Mouse (Mus musculus): Measurements from ENCODE around the gene Gadd45a.
A peak's percentile ranks its signal among the peaks of the same experiment; 100 is the strongest.

Gene Gadd45a

DNA sequence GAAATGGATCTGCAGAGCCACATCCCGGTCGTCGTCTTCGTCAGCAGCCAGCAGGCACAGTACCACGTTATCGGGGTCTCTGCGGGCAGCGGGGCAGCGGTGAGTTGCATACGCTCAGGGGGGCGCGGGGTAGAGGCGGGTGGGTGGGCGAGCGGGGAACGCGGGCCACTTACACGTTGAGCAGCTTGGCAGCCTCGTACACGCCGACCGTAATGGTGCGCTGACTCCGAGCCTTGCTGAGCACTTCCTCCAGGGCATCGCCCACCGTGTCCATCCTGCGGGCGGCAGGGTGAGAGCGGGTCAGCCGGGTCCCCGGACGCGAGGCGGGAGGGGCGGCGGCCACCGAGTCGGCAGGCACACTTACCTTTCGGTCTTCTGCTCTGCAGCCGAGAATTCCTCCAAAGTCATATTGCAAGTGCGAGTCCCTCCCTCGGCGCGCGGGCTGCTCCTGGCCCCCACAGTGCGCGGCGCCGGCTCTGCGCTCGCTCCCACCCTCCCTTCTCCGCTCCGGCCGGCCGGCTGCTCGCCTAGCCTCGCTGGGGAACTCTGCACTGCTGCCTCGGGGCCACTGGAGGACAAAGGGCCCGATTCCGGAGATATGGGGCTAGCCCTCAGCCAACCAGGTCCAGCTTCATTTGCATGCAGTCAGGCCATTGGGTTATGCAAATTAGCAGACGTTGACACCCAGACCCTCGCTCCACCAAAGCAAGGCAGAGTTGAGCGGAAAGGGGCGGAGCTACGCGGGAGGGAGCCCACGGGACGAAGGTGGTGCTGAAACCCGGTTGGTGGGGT, at the start of gene Gadd45a:
Gene Gadd45a, minus strand, starts transcription at position 621 of the 792 bp plus-strand sequence.
- peak; percentile 96 for DNase-seq

DNA sequence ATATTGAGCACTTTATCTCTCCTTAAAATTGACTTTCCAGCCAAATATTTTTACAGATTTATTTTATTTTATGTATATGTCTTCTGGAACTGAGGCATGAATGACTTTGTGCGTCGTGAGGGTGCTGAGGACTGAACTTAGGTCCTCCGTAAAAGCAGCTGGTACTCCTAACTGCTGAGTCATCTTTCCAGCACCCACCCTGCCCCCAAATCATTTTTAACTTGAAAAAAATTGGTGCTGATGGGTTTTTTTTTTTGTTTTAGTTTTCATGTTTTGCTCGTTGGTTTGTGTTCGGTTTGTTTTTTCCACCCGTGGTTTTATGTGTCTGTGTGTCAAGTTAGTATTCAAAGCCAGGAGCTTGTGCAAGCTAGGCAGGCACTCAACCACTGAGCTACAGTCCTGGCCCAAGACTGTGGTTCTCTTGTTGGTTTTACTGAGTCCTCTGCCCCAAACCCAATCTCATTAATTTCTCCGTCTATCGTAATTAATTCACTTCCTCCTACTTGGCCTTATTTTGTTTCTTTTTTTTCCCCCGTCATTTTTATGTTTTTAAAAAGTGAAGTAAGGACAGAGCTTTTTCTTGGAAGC, 48.7 kb upstream of the Gadd45a start:
- DNase-seq = no peak

DNA sequence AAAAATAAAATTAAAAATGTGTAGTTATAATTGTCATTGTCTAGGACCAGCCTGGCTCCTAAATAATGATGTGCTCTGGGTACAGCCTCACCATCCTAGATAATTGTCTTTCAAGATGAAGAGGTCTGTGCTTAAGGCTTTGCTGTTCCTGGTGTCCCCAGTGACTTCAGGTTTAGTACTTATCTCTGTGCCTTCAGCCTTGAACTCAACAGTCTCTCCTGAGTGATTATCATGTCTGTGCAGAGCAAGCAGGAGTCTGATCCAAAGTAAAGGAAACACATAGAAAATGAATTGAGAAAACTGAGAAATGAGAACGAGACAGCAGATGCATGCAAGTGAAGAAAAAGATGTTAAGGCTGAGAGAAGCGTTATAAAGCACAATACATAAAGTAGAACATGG, 47.2 kb upstream of the Gadd45a start:
- DNase-seq = no peak

DNA sequence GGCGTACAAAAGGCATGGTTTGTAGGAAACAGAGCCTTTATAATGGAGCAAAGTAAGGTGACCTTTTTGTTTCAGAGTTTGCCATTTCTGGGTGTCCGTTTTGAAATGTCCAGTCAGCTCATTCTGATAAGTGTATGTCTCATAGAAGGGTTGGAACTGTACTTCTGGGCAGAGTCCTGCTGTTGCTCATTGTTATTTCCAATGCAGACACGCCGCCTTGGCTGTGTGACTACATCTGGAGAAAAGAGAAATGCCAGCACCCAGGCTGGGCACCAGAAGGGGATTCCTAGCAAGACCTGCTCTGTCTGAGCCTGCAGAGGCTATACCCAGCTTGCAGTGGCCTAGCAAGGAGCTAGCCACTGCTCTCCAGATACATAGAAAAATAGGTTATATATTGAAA, 43.9 kb upstream of the Gadd45a start:
- DNase-seq = no peak

DNA sequence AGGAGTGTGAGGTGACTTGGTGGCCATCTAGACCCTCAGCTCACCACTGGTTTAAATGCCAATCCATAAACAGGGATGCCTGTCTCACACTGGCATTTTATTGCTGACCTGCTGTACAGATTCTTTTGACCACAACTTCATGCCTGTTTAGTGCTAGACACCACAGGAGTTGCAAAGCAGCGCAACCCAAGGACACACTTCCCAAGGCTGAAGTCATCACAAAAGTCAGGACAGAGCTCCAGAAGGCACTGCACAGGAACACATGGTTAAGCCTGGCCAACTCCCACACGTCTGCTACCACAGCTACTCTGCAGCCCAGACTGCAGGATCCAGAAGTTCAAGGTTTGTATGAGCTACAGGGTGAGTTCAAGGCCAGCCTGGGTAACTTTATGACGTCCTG, 40.8 kb upstream of the Gadd45a start:
- DNase-seq = no peak

DNA sequence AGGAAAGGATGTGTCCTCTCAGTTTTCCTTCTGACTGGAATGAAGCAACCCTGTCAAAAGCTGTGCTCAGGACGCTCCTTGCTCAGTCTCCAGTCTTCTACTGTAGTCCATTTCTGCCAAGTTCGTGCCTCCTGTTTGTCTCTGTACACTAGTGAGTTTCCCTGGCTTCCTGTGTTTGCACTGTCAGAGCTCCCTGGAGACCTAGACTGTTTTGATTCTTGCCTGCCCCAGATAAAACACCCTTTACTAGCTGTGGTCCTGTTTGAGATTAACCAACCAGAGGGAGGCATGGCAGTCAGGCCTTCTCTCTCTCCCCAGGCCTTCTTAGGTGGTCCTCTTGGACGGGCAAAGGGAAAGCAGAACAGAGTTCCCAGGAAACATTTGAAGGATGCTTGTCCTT, 40.2 kb upstream of the Gadd45a start:
- DNase-seq = no peak

DNA sequence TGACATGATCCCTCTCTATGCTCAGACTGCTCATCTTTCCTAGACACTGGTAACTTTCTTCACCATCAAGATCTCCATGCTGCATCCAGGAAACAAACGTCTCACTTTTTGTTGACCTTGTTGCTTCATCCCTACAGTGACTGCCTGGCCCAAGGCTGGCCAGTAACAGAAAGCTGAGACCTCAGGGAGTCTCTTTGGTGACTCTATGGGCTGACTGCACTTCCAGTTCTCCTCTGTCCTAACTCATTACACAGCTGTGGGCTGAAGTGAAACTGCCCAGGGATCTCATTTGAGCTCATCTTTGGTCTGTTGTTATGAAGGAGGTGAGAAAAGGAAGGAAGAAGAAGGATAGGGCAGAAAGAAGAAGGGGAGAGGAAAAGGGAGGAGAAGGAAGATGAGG, 39.1 kb upstream of the Gadd45a start:
- no peak for DNase-seq

DNA sequence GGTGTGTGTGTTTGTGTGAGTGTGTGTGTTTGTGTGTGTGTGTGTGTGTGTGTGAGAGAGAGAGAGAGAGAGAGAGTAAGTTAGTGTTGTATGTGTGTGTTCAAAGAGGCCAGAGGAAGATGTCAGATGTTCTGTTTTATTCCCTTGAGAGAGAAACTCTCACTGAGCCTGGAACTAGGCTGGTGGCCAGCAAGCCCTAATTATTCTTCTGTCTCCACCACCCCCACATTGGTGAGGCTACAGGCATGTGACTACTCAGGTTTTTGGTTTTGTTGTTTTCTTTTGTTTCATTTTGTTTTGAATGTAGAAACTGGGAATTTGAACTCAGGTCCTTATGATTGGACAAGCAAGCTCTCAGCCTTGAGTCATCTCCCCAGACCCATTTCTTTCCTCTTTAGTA, 37.6 kb upstream of the Gadd45a start:
- no peak for DNase-seq

DNA sequence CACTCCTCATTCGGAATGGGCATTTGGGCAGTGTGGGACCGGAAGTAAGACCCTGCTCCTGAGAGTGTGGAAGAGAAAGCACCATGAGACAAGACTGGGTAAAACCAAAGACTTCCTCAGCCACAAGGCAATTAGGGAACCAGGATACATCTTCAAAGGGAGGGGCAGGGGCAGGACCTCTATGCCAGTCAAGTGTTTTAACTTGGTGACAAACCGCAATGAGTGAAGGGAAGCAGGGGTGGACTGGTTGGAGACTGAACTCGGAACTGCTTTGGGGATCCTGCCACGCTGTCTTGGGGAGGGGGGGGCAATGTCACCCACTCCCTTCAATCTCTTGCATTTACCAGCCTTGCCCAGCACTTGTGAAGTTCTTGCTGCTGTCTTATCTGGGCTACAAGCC, 36.7 kb upstream of the Gadd45a start:
- DNase-seq = no peak

DNA sequence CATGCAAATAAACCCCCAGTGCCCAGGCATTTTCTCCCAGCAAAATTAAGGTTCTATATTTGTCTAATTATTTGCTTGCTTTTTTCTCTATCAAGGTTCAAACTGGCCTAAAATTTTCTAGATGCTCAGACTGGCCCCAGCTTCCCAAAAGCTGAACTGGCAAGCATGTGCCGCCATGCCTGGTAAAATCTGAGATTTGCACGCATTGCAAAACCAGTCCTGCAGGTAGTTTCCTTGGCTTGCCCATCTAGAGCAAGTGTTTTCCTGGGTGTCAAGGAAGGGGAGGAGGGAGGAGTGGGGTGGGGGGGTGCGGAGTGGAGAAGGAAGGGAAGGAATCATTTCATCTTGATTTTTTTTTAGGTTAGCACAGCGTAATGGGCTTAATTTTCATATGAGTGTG, 36.2 kb upstream of the Gadd45a start:
- no peak for DNase-seq

DNA sequence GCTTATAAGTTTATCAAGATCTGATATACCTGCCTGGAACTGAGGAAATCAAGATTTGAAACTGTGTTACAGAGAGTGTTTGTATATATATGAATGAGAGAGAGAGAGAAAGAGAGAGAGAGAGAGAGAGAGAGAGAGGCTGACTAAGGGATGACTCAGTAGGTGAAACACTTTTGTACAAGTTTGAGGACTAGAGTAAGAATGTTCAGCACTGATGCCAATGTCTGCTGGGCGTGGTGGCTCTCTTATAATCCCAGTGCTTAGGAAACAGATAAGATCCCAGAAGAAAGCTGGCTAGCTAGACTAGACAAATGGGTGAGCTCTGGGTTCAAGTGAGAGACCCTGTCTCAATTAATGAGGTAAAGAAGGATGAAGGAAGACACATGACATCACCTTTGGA, 34.4 kb upstream of the Gadd45a start:
- no peak for DNase-seq

DNA sequence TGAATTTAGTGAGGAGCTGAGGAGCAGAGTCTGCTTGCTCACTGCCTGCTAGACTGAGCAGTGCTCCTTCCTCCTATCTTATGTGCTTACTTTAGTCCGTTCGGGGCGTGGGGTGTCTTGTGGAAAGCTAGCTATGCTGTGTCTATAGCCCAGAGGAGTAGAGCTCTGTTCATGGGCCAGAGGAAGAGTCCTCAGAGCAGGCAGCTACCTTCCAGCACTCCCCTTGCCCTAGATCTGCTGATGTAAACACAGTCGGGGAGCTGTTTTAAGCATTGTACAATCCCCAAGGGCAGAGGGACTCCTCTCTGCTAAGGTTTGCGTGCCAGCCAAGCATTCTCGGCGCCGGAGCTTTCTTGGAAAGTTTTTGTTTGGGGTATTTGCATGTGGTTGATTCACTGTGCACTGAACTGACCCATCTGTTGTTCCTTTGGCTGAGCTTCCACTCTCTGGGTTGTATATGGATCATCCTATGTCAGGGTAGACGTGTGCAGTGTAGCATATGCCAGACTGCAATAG, 32.6 kb upstream of the Gadd45a start:
- no peak for DNase-seq

DNA sequence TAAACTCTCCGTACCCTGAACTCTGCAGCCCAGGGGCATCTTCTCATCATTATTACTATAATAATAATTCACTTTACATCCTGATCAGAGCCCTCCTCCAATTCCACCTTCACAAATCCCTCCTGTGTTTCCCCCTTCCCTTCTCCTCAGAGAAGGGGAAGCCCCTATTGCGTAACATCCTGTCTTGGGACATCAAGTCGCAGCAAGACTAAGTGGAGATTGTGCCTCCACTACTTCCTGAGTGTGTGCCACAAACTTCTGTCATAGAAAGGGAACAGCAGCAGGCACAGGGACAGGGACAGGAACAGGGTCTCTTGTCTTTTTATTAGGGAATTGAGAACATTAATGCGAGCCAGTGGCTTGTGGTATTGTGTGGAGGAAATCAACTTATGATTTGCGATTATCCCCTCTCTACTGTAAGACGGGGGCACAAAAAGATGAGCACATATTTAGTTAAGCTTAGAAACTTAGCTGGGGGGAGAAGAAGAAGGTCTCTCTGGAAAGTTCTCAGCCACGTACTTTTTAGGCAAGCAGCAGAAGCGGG, 32.0 kb upstream of the Gadd45a start:
- DNase-seq = no peak

DNA sequence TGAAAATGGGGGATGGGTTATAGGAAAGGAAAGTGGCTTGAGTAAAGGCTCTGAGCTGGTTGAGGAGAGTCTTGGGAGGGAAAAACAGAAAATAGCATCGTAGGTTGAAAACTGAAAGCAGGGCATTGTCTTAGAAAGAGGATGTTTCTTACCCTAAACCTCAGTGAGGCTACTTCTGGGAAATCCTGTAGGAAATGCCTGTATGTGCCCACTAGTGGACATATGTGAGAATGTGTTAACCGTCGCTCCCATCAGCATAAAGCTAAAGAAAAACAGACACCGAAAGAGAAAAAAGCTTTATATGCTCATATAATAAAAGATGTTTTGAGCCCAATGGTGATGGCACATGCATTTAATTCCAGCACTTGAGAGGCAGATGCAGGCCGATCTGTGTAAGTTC, 22.8 kb upstream of the Gadd45a start:
- no peak for DNase-seq

DNA sequence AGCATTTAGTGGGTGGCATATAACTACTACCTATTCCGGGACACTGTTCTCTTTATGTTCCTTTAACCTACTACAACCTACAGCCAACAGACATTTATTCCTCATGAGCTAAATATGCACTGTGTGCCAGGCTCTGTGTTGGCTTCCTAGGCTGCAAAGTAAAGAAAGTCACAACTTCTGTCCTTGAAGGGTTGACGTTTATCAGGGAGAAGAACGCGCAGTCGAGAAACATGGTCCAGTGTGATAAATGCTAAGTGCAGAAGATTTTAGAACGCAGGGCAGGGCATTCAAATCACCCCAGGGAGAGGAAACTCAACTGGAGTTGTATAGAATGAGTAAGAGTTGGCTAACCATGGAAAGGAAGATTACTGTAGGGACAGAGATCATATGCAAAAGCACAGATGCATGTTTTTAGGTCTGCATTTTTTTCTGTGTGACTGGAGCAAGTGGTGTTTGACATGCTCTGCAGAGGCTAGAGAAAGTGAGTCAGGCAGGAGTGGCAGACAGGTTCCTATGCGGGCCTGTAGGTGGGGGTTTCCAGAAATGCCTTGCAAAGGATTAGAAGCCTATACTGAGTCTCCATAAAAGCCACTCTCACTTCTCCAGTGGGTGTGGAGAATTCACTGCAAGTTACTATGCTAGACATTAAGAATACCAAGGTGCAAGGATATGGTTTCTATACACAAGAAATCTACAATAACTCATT, 20.9 kb upstream of the Gadd45a start:
- no peak for DNase-seq

DNA sequence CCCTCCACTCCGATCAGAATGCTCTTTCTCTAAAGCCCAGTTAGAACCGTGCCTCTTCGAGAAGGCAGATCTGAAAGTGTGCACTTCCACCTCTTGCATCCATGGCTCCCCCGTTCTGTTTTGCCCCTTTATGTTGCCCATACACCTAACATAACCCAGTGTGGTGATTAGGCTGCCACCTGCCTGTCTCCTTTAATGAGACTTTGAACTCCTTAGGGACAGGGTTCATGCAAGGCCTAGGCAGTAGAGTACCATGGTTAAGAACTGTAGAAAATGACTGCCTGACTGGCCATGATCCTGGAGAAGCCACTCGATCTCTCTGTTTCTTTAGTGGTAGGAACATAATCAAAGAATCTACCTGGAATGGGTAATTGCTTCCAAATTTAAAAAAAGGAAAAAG, 20.3 kb upstream of the Gadd45a start:
- no peak for DNase-seq

DNA sequence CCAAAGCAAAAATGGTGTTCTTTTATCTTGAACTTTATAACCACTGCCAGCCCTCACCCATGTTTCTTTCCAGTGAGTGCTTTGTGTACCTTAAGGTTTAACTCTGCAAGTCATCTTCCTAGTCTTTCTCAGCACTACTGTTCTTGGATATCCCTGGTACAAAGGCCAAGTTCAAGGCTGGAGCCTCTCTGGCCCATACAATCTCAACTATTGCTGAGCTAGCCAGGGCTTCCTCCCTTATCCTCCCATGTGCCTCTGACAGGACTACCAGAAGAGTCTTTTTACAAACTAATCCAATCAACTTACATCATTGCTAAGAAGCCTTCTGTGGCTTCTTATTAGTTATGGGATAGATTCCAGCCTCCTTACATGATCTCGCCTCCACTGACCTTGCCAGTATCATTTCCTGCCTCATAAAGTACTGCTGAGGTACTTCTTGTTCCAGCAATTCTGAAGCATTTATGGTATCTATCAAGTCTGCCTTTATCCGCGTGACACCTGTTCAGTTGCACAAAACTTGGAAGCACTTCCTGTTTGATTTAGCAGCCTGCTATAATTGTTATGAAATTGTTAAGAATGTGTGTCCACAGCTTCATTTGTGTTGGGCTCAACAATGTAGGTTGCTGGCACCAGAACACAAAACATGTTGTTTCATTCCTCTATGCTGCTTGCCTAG, 19.8 kb upstream of the Gadd45a start:
- DNase-seq = no peak

DNA sequence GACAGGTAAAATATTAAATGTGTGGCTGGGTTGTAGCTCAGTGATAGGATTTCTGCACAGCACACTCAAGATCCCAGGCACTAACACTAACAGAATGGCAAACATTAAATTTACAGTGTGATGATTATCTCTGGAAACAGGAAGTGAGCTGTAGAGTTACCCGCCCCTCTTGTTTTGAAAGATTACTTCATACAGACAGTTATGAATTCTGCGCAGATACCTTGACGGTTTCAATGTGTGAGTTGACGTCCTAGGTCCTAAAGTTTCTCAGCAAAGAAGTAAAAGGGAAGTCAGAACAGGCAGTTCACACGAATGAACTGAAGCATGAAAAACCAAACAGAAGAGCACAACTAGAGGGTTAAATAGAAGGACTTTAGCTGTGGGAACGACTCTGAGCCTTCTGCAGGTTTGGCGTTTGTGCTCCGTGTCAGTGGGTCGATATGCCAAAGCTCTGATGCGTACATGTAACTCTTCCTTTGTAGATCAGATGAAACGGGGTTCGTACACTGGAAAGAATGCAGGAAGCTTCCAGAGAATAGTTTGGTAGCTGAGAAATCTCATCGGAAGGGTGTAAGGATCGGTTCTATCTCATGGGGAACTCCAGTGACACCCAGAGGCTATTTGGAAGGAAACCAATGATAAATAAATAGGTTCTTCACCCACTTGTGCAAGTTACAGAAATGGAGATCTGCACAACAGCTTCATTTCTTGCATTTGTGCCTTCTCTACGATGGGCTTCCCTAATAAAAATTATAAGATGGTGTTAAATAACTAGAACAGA, 19.0 kb upstream of the Gadd45a start:
- no peak for DNase-seq

DNA sequence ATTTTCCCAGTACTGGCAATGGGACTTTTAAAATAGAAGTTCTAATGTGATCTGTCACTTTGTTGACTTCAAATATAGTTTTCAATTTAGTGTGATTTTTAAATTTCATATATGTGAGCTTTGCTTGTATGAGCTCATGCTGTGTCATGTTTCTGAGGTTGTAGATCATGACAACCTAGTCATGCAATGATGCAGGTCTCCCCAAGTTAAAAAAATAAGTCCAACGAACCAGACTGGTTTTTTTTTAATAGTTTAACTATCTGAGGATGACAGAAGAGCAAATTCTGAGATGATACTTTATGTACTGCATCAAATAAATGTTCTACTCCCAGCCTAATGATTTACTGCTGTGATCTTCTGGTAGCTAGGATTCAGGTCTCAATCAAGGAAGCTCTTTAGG, 12.8 kb upstream of the Gadd45a start:
- no peak for DNase-seq

DNA sequence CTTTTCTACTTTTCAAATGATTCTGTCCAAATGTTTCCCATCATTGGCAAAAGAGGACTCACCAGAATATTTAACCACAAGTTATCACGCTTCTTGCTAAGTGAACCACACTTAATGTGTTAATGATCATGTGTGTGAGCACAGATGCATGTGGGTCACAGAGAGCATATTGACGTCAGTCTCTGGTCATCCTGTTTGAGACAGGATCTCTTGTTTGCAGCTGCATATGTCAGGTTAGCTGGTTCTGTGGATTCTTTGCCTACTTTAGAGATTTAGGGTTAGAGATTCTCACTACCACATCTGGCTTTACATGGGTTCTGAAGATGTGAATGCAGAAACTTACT, 12.4 kb upstream of the Gadd45a start:
- no peak for DNase-seq

DNA sequence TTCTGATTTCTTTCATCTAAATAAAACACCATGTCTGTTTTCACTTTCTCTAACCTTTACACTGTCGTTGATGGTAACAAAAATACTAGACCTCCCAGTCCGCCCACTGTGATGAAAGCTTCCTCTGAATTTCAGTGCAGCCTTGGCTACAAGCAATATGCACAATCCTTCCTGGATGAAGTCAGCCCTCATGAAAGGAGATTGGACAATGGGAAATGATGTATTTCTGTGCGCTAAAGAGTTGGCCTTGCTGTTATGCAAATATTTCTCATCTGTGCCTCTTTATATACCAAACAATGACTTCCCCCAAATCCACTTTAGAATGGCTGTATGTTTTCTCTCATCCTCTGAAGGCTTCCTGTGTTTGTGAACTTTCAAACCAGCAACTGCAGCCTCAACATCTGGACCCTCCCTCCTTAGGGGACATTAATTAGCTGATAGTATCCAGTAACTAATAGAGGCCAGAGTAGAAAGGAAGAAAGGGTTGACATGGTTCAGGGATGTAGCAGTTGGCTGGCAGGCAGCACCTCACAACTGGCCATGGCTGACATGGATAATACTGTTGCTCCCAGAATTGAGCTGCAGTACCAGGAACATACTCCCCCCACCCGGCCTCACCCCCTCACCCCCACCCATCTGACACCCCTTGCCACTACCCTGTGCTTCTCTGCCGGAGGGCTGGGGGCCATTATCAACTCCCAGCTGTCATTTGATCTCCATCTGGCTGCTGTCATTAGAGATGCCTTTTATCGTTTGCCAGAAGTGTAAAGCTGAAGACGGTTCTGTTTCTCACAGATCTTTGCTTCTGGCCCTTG, 11.8 kb upstream of the Gadd45a start:
- DNase-seq = no peak

Data from cerebellum, adult 8-10 months (tissue).